17 mouse cellular contexts compared by ENCODE assay signal in the genomic region with DNA sequence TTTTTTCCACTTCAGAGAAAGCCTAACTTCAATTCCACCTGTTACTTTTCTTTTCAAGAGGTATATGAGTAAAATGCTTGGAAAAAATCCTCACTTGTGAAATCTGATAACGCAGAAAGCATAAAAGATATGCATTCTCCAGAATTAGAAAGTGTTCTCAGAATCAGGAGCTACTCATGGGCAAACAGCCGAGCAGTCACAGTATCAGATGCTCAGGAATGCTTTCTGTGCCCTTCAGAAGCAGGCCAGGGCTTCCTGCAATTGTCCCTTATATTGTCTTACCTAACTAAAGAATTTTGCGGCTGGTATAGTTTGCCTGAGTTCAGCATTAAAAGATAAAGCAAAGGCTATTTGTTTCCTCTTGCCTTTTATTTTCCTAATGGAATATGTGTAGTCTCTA.
DNase-seq lines count a peak whose midpoint lies in the region; ATAC-seq and TF ChIP-seq lines count a peak whose summit lies in the region.
"Had no signal": no experiment of that assay in that cellular context is flagged by ENCODE, and none has a peak within 500 bp of the region (broad histone marks: within the 10 kb centered on the region; RNA-seq: fewer than 3 reads in every experiment).

No protein-coding gene starts in this region.

- no peak overlapping the region for H3K9ac ChIP-seq in heart, embryonic 13.5 days
- H3K9ac ChIP-seq: hindbrain, embryonic 13.5 days; limb, embryonic 13.5 days; liver, embryonic 14.5 days had no signal

- H3K4me2 ChIP-seq in heart, embryonic 13.5 days = no peak overlapping the region; the same call in 1 of the 2 replicates
- H3K4me2 ChIP-seq: hindbrain, embryonic 13.5 days; limb, embryonic 13.5 days had no signal

- no peak for TF ChIP-seq POLR2A in kidney, adult 2 months (IDR thresholded peaks at IDR 0.05; ENCODE audit: low read depth, low read length)

- H3K4me3 ChIP-seq in kidney, adult 2 months (ENCODE audit: insufficient read depth, low read depth, low read length) = no peak overlapping the region
- no peak overlapping the region for H3K4me3 ChIP-seq in heart, embryonic 10.5 days
- H3K4me3 ChIP-seq in heart, embryonic 13.5 days = no peak overlapping the region
- H3K4me3 ChIP-seq: embryonic facial prominence, embryonic 10.5 days; hindbrain, embryonic 13.5 days; limb, embryonic 13.5 days; midbrain, embryonic 10.5 days had no signal

- no peaks in the 10 kb centered on the region for H3K4me1 ChIP-seq in kidney, adult 2 months (ENCODE audit: control insufficient read depth, insufficient read depth, low read length)
- H3K4me1 ChIP-seq in heart, embryonic 10.5 days = peaks cover 68% of the 10 kb centered on the region
- peaks cover 84% of the 10 kb centered on the region for H3K4me1 ChIP-seq in heart, embryonic 13.5 days

- WGBS in kidney, adult 2 months = 67% methylated on average over 3 of the region's 3 CpGs
- WGBS in heart, embryonic 10.5 days = 31% methylated on average over 3 of the region's 3 CpGs
- WGBS in heart, embryonic 13.5 days = 19% methylated on average over 3 of the region's 3 CpGs

- peak; percentile 21 for DNase-seq in kidney, adult 2 months
- no peak for DNase-seq in kidney, adult 11 months
- no peak for DNase-seq in heart, embryonic 10.5 days (ENCODE audit: low spot score)
- peak; percentile 63 for DNase-seq in heart, postnatal 4 days
- no peak for DNase-seq in adrenal gland, adult (ENCODE audit: inconsistent age in 2 of 2, low spot score in 1 of 2)
- DNase-seq in liver = no peak
- DNase-seq: adrenal gland, adult 2 months; gastrocnemius, postnatal 25 days; thymus, adult 2 months had no signal

- no peak overlapping the region for H3K27ac ChIP-seq in kidney, adult 2 months (ENCODE audit: insufficient read depth, low read depth, low read length)
- peak overlapping the region; percentile 59; the same call in 1 of the 2 replicates for H3K27ac ChIP-seq in heart, embryonic 10.5 days
- H3K27ac ChIP-seq in heart, embryonic 13.5 days (replicated peaks) = peak overlapping the region; percentile 85
- H3K27ac ChIP-seq: hindbrain, embryonic 13.5 days; limb, embryonic 13.5 days; liver, embryonic 14.5 days; macrophage; midbrain, embryonic 10.5 days had no signal

- ATAC-seq in heart, embryonic 13.5 days (ENCODE audit: extremely low read depth, insufficient number of reproducible peaks, low FRiP score, low TSS enrichment) = no peak
- ATAC-seq: inflammation-experienced regulatory T-cells, adult 6 months had no signal

- H3K9me3 ChIP-seq in heart, embryonic 10.5 days = no peaks in the 10 kb centered on the region
- no peaks in the 10 kb centered on the region for H3K9me3 ChIP-seq in heart, embryonic 13.5 days
- H3K9me3 ChIP-seq: embryonic facial prominence, embryonic 10.5 days; hindbrain, embryonic 13.5 days; limb, embryonic 13.5 days; midbrain, embryonic 10.5 days had no signal

- H3K36me3 ChIP-seq in kidney, adult 2 months (ENCODE audit: control insufficient read depth, insufficient read depth, low read length) = no peaks in the 10 kb centered on the region
- 0 out of 2 replicates have a peak, but pooled peaks cover 2% of the 10 kb centered on the region for H3K36me3 ChIP-seq in heart, embryonic 10.5 days
- peaks cover 15% of the 10 kb centered on the region for H3K36me3 ChIP-seq in heart, embryonic 13.5 days
- H3K36me3 ChIP-seq: limb, embryonic 13.5 days had no signal

- no peaks in the 10 kb centered on the region for H3K27me3 ChIP-seq in kidney, adult 2 months (replicated peaks; ENCODE audit: control insufficient read depth, insufficient read depth, low read length)
- no peaks in the 10 kb centered on the region for H3K27me3 ChIP-seq in heart, embryonic 10.5 days (ENCODE audit: insufficient read depth, poor library complexity, severe bottlenecking)
- H3K27me3 ChIP-seq in heart, embryonic 13.5 days (replicated peaks) = no peaks in the 10 kb centered on the region
- H3K27me3 ChIP-seq: hindbrain, embryonic 13.5 days had no signal

- no peak for TF ChIP-seq CTCF in kidney, adult 2 months (conservative IDR thresholded peaks at IDR 0.05; ENCODE audit: insufficient read depth, insufficient read length, low read depth, low read length)

Comparison
In these comparisons a context has a peak if more than half of its experiments do, and no peak if none do; other contexts are left out.
1. DNase-seq: peak in kidney, adult 2 months (single experiment) and heart, postnatal 4 days (single experiment); none in kidney, adult 11 months (single experiment), heart, embryonic 10.5 days (single experiment), adrenal gland, adult (0 of 2) and liver (single experiment).